Mouse (Mus musculus) cerebellum, adult 2 months (tissue): Measurements from ENCODE around the gene Trap1a. TPM values are rescaled to one million over a fixed set of nuclear protein-coding genes. Genes with fewer than 3 reads are reported as not detected.

ENCODE experiments used
- DNase-seq, 2 experiments: peaks; one replicate each; pipeline ENCODE4 v3.0.0; 2021
- H3K27ac ChIP-seq: fragments of 200-500 bp; 2 replicates; pipeline ENCODE4 v1.5.1; 2012; ENCODE audit warnings: low read length, control low read depth, inconsistent platforms; ENCODE audit not compliant: insufficient read depth
- H3K27me3 ChIP-seq: fragments of 200-500 bp; 2 replicates; pipeline ENCODE4 v1.6.1; 2012; ENCODE audit warnings: inconsistent platforms, mild to moderate bottlenecking, low read length, moderate library complexity; ENCODE audit not compliant: control insufficient read depth, insufficient read depth
- H3K4me1 ChIP-seq: fragments of 200-500 bp; 2 replicates; pipeline ENCODE4 v1.6.1; 2011; ENCODE audit warnings: low read length; ENCODE audit not compliant: control insufficient read depth, insufficient read depth
- H3K4me3 ChIP-seq: fragments of 200-500 bp; replicated peaks from 2 replicates; pipeline ENCODE3; 2011; ENCODE audit warnings: mild to moderate bottlenecking, low read depth, low read length, control low read depth; ENCODE audit not compliant: insufficient read depth
- CTCF ChIP-seq: fragments of 200-500 bp; IDR thresholded peaks from 2 replicates; pipeline ENCODE4 v1.5.1; 2011; ENCODE audit warnings: low read depth, mild to moderate bottlenecking, control low read depth, low read length, moderate library complexity, borderline replicate concordance; ENCODE audit not compliant: insufficient read depth
- POLR2A ChIP-seq: fragments of 200-500 bp; IDR thresholded peaks from 2 replicates; pipeline ENCODE4 v1.6.1; 2011; ENCODE audit warnings: low read length, control low read depth, borderline replicate concordance; ENCODE audit not compliant: insufficient read depth
- polyA plus RNA-seq: library from polyadenylated mRNA; depleted of rRNA; stranded (reverse); fragments of >200 nt; gene quantifications from 2 replicates; pipeline ENCODE4 v1.2.3, GENCODE M21; 2012; rRNA removed

Gene Trap1a
- polyA plus RNA-seq, 1 experiment = 0.08 TPM

DNA sequence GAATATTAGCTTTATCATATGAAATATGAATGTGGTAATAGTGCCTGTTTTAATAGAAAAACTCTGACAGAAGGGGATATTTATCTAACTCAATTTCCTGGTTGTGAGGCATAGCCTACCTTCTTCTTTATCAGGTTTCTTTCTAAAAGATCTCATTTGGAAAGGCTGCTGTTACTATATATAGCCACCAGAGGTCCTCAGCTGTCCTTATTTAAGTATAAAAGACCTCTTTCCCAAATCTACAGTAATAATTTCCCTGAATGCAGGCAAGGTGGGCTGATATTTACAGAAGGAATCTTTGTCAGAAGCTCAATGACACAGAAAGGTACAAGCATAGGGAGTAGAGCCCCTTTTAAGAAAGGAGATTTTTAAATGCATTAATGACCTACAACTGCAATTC, 39.2 kb downstream of the Trap1a start:
- Histone ChIP-seq H3K4me3 (no peak overlapping the region), H3K27me3 (no peaks in the 10 kb centered on the region), H3K27ac (no peak overlapping the region), H3K4me1 (no peaks in the 10 kb centered on the region)
- DNase-seq = no peak
- TF ChIP-seq POLR2A (no peak), CTCF (no peak)

Other genes with a start within 250 kb of the Trap1a start
- not detected in 2 replicates for gene Serpina7, start 248.4 kb upstream of the Trap1a start, polyA plus RNA-seq
- gene 4930513O06Rik, start 247.4 kb upstream of the Trap1a start, polyA plus RNA-seq = not detected in 2 replicates
- gene 4933428M09Rik, start 154.5 kb upstream of the Trap1a start, polyA plus RNA-seq = not detected in 2 replicates
- 1.6 and 1.7 TPM in 2 replicates for gene Mum1l1, start 123.6 kb upstream of the Trap1a start, polyA plus RNA-seq
- 0.05 TPM in 2 replicates for gene D330045A20Rik, start 146.7 kb downstream of the Trap1a start, polyA plus RNA-seq
- 15.7 and 16.7 TPM in 2 replicates for gene Rnf128, start 229.6 kb downstream of the Trap1a start, polyA plus RNA-seq